Mouse (Mus musculus): Measurements from ENCODE around the gene Crebzf.

DNA sequence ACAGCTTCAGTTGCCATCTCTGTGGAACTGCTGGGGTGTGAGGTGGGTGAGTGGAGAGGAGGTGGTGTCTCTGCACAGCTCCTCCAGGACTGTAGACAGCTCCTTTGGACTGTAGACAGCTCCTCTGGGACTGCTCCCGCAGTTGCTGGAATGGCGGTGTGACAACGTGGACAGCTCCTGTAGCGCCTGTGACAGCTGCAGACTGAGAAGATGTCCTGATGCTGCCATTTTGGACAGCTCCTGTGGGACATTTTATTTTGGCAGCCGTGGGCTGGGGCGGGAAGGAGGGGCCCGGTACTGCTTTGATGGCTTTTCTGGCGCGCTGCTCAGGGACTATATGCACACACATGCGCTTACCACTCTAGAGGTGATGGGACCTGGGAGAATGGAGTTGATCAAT is 17.8 kb downstream of the Crebzf start:
- TF ChIP-seq MAX (IDR thresholded peaks at IDR 0.05) (no peak), CTCF (IDR thresholded peaks at IDR 0.05; ENCODE audit: control insufficient read depth, insufficient read depth, insufficient read length) (no peak), CEBPB (IDR thresholded peaks at IDR 0.05; ENCODE audit: low read depth) (no peak), FOSL1 (IDR thresholded peaks at IDR 0.05; ENCODE audit: insufficient read depth, low read length, poor library complexity, severe bottlenecking) (no peak), USF1 (IDR thresholded peaks at IDR 0.05; ENCODE audit: low read depth) (no peak)

Measured in C2C12 (cell line).